Mouse (Mus musculus): Measurements from ENCODE around the gene Dcaf5.

Gene Dcaf5

DNA sequence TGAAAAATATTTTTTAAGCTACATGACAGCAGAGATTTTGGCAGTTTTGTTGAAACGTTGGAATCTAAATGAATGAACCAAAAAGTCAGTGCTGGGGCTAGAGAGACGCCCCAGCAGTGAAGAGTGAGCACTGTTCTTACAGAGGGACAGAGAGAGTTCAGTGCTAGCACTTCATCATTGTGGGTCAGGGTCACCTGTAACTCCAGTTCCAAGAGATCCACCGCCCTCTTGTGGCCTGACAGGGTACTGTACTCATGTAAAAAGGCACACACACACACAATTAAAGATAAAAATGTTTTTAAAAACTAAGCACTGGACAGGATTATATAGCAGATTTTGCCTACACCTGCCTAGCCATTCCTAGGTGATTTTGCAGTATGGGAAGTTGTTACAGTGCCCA lies 29.8 kb downstream of the Dcaf5 start:
- DNase-seq (ENCODE audit: low spot score) = peak; percentile 42

DNA sequence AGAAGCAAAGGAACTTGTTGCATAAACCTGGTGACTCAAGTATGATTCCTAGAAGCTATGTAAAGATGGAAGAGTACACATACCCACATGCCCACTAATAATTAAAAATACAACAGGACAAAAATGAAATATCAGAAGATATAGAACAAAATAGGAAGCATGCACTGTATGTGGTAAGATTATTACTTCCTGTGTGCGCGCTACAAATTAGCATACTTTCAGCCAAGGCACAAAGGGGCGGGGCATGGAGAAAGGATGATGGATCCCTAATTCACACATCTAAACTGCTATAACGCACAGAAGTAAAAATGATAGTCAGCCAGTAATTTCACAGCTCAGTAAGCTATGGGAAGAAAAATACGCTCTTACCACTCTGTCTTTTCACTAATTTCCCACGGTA lies 32.3 kb downstream of the Dcaf5 start:
- no peak for DNase-seq (ENCODE audit: low spot score)

DNA sequence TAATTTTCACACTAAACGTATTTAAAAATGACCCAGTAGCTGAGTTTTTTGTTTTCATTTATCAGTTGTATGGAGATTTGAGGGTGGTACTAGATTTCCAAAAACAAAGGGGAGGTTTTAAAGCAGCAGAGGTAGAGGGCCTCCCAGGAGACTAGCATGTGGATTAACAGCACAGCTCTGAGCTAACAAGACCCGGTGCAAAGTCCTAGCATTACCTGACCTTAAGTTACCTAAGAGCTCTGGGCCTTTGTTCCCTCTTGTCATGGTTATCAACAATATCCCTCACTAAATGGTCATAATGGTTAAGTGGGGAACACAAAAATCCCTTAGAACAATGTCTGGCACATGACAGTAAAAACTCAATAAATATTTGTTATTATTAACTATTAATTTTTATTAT lies 37.3 kb downstream of the Dcaf5 start:
- DNase-seq (ENCODE audit: low spot score) = no peak

DNA sequence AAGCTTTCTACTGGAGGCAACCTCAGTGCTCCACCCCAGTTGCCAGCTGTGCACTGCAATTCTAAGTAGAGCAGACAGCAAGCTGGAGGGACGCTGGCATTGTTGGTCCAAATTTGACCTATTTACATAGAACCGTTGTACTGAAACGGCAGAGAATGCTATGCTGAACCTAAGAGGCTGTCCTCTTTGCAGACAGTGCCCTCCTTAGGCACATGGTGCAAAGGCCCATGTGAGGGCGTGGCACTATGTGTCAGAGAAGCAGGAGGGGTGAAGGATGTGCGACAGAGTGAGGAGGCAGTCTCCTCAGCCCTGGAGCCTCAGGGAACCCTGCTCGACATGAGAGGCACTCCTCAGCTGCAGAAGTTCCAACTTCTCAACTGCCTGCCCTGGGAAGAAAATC lies 40.0 kb downstream of the Dcaf5 start:
- DNase-seq (ENCODE audit: low spot score) = no peak

DNA sequence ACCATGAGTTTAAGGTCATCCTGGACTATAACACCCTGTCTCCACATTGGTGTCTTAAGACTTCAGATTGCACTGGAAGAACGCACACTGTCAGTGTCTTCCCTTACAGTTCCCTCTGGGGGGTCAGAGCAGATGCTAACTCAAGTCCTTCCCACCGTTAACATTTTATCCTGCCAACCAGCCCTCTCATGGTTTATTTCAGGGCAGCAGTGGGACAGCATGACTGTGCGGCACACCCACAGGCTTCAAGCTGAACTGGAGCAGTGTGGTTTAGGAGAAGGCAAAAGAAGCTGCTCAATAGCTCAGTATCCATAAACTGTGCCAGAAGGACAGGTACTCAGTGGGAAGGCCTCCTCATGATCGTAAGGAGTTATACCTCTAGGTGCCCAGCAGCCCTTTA lies 41.1 kb downstream of the Dcaf5 start:
- DNase-seq (ENCODE audit: low spot score) = no peak

DNA sequence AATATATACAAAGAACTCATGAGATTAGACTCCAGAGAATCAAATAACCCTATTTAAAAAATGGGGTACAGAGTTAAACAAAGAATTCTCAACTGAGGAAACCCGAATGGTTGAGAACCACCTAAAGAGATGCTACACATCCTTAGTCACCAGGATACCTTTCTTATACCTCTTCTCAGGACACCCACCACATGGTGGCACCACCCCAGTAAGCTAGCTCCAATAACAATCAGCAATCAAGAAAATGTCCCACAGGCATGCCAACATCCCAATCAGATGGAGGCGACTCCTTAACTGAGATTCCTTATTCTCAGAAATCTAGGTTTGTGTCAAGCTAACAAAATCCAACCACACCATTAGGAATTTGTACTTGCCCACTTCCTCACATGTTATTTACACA lies 42.4 kb downstream of the Dcaf5 start:
- DNase-seq (ENCODE audit: low spot score) = no peak

DNA sequence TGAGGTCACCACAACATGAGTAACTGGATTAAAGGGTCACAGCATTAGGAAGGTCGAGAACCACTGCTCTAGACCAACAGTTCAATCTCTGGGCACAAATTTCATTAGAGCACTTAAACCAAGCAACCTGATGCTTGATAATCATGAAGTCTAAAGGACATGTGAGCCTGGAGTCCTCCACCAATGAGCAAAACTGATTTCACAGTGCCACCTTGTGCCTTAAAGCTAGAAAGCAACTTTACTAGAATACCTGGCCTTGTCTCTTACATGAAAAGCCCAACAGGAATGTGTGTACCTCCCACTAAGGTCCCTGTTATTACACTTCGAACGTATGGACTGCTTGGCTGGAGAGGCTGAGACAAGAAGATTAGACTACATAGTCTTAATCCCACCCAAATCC lies 47.0 kb downstream of the Dcaf5 start:
- DNase-seq (ENCODE audit: low spot score) = no peak

DNA sequence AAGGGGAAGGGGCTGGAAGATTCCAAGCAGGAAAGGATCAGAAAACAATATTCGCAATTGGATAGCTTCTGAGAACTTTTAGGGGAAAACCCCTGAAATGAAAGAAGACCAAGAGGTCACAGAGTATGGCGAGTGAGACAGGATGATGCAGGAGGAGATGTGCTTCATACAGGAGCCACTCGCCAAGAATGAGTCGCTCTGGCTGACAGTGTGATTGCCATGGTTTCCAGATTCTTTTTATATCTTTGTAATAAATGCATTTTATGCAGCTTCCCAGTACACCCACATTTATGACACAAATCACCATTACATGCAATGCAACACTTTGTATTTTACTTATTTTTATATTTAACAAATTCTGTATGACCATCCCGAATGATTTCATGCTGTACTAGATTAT lies 49.1 kb downstream of the Dcaf5 start:
- DNase-seq (ENCODE audit: low spot score) = no peak

DNA sequence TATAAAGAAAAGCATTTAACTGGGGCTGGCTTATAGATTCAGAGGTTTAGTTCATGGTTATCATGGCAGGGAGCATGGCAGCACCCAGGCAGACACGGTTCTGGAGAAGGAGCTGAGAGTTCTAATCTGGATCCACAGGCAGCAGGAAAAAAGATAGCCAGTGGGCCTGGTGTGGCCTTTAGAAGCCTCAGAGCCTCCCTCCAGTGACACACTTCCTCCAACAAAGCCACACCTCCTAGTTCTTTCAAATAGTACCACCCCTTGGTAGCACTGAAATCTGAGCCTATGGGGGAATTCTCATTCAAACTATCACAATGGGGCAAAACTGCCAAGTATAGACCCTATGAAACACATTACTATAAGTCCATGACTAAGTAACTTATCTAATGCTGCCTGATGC lies 51.0 kb downstream of the Dcaf5 start:
- DNase-seq (ENCODE audit: low spot score) = no peak

DNA sequence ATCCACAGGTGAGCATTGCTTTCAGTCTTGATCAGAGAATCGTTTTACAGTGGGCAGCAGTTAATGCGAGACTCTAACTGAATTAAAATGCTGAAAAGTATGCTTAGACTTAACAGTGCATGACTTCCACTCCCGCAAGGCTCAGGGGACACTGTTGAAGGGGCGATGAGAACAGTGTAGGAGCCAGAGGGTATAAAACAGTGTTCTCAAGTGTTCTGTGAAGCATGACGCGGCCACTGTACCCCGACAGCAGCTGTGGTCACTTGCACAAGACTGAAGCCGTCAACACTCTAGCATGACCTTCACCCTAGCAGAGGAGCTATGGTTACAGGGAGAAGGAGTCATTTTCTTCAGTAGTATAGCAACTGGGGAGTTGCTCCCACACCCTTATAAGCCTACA lies 52.9 kb downstream of the Dcaf5 start:
- DNase-seq (ENCODE audit: low spot score) = no peak

DNA sequence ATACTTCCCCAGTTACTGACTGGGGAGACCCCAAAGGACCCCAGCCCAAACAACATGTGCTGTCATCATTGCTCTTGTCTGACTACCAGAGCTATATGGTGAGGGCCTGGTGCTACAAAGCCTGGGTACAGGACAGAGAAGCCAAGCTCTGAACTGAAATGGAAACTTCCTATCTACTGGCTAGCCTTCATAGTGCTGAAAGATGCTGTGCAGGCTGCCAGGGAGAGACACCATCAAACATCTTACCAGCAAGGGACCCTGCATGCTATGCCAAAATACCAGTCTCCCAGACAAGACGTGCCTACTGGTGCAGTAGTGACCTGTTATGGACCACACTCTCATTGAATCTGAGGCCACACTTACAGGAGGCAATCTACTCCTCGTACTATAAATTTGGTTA lies 53.6 kb downstream of the Dcaf5 start:
- no peak for DNase-seq (ENCODE audit: low spot score)

DNA sequence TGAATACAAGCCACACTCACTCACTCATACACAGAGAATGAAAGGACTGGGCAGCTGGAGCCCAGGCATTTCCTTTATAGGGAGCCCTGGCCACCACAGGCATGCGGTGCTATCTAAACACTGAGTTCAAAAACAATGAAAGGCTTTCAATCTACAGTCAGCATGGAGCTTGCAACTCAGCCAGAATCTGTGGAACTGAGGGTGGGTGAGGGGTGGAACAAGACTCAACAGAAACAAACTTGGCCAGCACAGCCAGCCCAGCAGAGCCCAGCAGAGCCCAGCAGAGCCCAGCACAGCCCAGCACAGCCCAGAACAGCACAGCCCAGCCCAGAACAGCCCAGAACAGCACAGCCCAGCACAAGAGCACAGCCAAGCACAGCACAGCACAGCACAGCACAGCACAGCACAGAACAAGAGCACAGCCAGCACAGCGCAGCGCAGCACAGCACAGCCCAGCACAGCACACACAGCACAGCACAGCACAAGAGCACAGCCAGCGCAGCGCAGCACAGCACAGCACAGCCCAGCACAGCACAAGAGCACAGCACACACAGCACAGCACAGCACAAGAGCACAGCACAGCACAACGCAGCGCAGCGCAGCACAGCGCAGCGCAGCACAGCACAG lies 56.5 kb downstream of the Dcaf5 start:
- DNase-seq (ENCODE audit: low spot score) = no peak

DNA sequence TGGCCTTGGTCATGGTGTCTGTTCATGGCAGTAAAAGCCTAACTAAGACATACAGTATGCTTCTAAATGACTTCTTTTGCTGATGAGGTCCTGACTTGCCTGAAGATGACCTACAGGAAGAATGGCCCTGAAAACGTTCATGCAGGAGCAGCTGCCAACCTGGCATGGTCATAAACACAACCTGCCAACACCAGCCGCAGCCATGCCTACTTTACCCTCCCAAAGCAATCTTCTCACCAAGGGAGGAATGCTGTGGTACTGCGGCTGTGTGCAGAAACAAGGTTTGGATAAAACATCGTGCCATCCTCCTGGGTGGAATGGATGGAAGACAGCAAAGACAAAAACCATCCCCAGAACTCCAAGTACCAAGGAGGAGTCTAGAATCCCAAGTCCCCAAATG lies 57.0 kb downstream of the Dcaf5 start:
- no peak for DNase-seq (ENCODE audit: low spot score)

DNA sequence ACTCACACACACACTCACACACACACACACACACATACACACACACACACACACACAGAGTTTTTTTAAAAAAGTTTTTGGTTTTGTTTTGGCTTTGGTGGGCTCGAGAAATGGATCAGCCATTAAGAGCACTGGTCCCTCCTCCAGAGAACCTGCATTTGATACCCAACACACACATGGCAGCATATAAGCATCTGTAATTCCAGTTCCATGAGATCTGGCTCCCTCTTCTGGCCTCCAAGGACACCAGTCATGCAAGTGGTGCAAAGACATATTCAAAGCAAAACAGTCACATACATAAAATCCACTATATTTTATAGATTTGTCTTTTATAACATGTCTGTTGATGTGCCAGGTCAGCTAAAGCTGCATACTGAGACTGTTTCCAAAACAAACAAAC lies 58.8 kb downstream of the Dcaf5 start:
- no peak for DNase-seq (ENCODE audit: low spot score)

DNA sequence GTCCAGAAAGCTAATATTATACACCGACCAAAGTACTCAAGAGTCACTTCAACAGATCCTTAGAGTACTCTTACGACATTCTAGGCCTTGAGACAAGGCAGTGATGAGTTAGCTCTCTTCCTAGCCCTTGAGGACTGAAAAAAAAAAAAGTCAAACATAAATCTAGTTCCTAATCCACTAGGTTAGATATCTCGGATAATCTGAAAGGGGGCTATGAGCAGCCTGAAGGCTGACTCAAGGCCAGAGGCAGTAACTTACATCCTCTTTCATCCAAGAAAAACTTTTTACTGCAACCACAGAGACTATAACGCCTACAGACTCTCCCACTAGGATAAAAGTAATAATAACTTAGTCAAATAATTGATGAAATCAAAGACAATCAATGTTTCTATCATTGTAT lies 60.7 kb downstream of the Dcaf5 start:
- DNase-seq (ENCODE audit: low spot score) = no peak

DNA sequence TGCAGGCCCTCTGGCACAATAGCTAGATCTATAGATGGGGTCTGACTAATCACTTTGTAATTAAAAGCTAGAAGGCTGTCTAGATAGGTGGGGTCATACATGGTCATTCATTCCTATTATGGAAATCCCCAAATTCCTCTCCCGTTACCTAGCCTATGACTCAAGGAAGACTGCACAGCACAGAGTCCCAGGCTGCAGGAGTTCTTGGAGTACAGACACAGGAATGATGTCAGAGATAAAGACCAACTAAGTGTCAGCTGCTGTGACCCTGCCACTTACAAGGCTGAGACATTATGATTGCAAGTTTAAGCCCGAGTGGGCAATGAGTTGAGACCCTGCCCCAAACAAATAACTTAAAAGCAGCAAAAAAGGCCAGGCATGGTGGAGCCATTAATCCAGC lies 61.7 kb downstream of the Dcaf5 start:
- no peak for DNase-seq (ENCODE audit: low spot score)

DNA sequence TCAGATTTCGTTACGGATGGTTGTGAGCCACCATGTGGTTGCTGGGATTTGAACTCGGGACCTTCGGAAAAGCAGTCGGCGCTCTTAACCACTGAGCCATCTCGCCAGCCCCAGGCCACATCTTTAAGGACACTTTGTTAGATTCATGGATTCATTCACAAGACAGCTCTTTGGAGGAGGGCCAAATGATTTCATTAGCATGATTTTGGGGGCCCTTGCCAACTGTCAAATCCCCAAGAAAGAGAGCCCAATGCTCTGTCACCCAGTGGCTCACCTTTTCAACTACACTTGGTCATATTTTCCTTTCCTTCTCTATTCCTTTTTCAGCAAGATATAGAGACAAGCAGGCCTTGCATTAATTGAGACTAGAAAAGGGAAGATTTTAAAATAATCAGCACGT lies 63.5 kb downstream of the Dcaf5 start:
- DNase-seq (ENCODE audit: low spot score) = no peak

DNA sequence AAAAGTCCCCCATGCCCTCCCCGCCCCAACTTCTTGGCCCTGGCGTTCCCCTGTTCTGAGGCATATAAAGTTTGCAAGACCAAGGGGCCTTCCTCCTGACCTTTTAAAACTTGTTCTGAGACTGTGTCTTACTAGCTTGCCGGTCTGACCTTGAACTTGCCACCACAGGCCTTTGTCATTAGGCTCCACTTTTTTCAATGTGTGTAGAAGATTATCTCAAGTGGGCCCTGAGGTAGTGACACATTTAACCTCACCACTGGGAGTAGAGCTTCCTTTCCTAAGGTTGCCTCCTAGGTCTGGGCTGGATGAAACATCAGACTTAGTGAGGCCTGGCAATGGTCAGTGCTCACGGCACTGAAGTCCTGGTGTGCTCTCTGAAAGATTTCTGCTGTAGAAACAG lies 69.2 kb downstream of the Dcaf5 start:
- no peak for DNase-seq (ENCODE audit: low spot score)

DNA sequence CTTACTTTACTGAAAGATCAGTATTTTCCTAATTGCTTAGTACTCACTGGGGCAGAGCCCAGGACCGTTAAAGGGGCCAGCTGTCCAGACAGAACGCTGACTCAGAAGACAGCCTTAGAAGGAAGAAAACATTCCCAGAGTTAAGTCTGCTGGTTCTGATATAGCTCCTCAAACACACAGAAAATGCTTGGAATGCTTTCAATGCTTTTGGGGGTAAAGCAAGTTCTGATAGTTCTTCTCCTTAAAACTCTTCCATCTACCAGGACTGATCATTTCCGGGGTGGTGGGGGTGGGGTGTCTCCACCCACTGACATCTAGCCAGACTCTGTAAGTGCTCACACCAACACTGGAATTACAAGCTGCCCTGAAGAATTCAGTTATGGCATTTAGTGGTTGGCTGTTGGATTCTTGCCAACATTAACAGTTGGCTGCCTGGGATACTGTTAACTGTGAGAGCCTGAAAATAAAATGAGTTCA lies 70.4 kb downstream of the Dcaf5 start:
- DNase-seq (ENCODE audit: low spot score) = no peak

DNA sequence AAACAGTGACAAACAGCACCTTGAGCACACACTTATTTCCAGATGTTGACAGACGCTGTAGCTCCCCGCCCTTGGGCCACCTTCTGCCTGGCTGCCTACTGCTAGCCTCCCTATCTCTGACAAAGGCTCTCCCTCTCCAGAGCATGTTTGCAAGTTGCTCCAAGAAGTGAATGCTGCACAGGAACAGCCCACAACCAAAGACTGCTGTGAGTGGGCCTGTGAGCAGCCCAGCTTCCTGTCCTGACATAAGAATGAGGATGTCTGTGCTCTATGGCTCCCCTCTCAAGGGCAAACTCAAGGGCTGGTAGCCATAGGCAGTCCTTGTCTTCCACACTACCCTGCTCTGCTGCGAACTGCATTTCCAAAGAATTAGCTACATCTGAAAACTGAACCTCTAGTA lies 71.1 kb downstream of the Dcaf5 start:
- no peak for DNase-seq (ENCODE audit: low spot score)

DNA sequence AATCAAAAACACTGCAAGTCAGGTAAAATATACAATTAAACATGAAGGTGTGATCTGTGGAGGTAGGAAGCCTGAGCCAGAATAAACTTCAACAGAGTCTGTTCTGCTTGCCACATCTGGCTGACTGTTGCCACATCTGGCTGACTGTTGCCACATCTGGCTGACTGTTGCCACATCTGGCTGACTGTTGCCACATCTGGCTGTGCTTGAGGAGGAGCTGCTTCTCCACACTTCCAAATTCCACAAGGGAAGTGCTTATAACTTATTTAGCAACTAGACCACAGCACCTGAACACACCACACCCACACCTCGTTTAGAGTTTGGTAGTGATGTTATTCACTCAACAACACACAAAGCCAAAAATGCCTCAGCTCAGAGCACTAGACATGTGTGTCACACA lies 74.7 kb downstream of the Dcaf5 start:
- DNase-seq (ENCODE audit: low spot score) = no peak

DNA sequence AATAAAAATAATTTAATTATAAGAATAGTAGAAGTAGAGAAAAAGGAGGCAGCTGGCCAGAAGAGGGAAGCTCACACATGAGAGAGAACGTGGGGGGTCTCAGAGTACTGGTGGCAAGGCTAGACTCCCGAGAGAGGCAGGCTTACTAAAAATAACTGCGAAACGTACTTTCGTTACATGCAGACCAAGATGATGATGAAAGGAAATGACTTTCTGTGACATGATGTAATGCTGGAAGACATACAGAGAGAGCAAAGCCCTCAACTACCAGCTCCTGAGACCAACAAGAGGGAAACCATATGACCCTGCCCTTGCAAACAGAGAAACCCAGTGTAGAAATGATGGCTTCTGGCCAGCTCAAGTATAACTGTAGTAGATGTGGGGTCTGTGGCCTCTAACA lies 76.1 kb downstream of the Dcaf5 start:
- DNase-seq (ENCODE audit: low spot score) = no peak

DNA sequence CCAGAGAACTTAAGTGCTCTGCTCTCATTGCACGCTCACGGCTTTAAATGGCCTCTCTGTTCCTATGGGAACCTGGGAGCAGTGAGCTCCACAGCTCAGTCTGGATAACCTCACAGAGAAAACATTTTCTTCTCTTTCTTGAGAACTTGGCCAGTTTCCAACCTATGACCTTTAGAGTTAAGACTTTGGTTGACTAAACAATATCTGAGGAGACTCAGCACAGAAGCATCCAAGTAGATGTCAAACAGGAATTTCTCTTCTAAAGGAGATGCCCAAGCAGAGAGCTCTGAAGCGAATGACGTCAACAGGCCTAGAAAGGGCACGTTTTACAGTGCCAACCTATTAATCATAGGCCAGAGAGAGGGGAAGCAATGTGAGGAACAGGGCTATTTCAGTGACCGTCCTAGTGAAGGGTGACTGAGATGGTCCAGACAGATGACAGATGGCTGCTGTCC lies 91.6 kb downstream of the Dcaf5 start:
- no peak for DNase-seq (ENCODE audit: low spot score)

DNA sequence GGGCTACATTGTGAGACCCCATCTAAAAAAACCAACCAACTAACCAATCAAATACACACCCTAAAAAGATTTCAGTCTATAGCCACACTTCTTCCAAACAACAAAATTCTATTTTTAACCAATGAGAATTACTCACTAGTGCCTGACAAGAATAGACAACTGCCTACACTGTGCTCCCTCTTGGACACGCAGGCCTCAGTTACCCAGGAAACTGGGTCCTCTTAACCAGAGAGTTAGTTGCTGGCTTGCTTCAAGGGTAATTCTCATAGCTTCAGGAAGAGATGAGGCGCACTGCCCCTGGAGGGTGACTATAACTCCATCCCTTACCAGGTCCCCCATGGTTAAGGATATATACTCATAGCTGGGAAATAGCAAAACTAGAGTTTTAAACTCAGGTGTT lies 95.5 kb downstream of the Dcaf5 start:
- DNase-seq (ENCODE audit: low spot score) = no peak

DNA sequence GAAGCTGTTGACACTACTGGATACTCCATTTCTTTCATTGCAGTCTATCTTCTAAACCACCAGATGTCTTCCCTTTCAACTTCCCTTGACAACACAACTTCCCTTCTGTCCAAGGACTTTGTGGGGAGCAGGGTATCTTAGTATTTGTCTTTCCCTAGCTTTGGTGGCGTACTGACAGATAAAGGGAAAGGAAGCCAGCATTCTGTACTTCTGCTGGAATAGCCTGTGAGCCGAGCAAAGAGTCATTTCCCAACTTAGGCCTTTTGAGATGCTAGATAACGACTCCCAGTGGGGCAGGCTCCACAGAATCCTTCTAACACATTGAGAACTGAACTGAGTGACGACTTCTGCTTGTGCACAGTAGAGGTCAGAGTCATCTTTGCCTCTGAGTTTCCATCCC lies 102.2 kb downstream of the Dcaf5 start:
- DNase-seq (ENCODE audit: low spot score) = no peak
